Mouse (Mus musculus) embryonic facial prominence, embryonic 15.5 days (tissue): Measurements from ENCODE around the gene Fkbpl. TPM values are rescaled to one million over a fixed set of nuclear protein-coding genes. Genes with fewer than 3 reads are reported as not detected.

Experiments used
- ATAC-seq: fragments of 200-750 bp; cut with Nextera tagmentation; 2 replicates; pipeline ENCODE4 v1.8.0; 2017; ENCODE audit warnings: low read depth, moderate TSS enrichment; ENCODE audit not compliant: insufficient number of reproducible peaks, low FRiP score, low TSS enrichment
- H3K27ac ChIP-seq: fragments of 300-500 bp; sonication (generic); replicated peaks from 2 replicates; pipeline ENCODE4 v1.5.1; 2015; ENCODE audit warnings: mild to moderate bottlenecking, inconsistent platforms
- H3K27me3 ChIP-seq: fragments of 300-500 bp; sonication (generic); 2 replicates; pipeline ENCODE4 v1.6.1; 2015; ENCODE audit warnings: inconsistent platforms
- H3K36me3 ChIP-seq: fragments of 300-500 bp; sonication (generic); 2 replicates; pipeline ENCODE4 v1.6.1; 2015; ENCODE audit warnings: mild to moderate bottlenecking, inconsistent platforms
- H3K4me1 ChIP-seq: fragments of 300-500 bp; sonication (generic); 2 replicates; pipeline ENCODE4 v1.6.1; 2015; ENCODE audit warnings: inconsistent platforms
- H3K4me2 ChIP-seq: fragments of 300-500 bp; sonication (generic); replicated peaks from 2 replicates; pipeline ENCODE4 v1.6.1; 2015; ENCODE audit warnings: mild to moderate bottlenecking, inconsistent platforms
- H3K4me3 ChIP-seq: fragments of 300-500 bp; sonication (generic); replicated peaks from 2 replicates; pipeline ENCODE4 v1.5.1; 2015; ENCODE audit warnings: mild to moderate bottlenecking, inconsistent platforms
- H3K9ac ChIP-seq: fragments of 300-500 bp; sonication (generic); 2 replicates; pipeline ENCODE4 v1.6.1; 2015; ENCODE audit warnings: inconsistent platforms
- H3K9me3 ChIP-seq: fragments of 300-500 bp; sonication (generic); replicated peaks from 2 replicates; pipeline ENCODE4 v1.6.1; 2016; ENCODE audit warnings: inconsistent platforms
- WGBS: fragments of 180-500 bp; shearing (Covaris S2); methylation state at CpG from one replicate; pipeline ENCODE4 v1.1.7; 2015; 5-methylcytosine and 5-hydroxymethylcytosine counted together
- polyA plus RNA-seq: library from polyadenylated mRNA; unstranded; fragments of >200 nt; fragmentation: Nextera tagmentation; extraction: Ambion mirVana; gene quantifications from 2 replicates; pipeline ENCODE4 v1.2.1, GENCODE M21; 2015

The Fkbpl gene
- polyA plus RNA-seq, 1 experiment from 2014 or later, result 16.8 TPM

- H3K27me3 ChIP-seq, result peaks cover 25% of the 10 kb centered on the region
- no peak for ATAC-seq
- H3K9me3 ChIP-seq, result no peaks in the 10 kb centered on the region
- peaks cover 38% of the 10 kb centered on the region for H3K4me1 ChIP-seq
- WGBS, result 71% methylated on average over 2 of the region's 2 CpGs
- H3K9ac ChIP-seq, result no peak overlapping the region
- no peak overlapping the region for H3K4me2 ChIP-seq
- H3K27ac ChIP-seq, result no peak overlapping the region
- H3K36me3 ChIP-seq, result peaks cover 16% of the 10 kb centered on the region
- H3K4me3 ChIP-seq, result no peak overlapping the region
Measured at GRCm38 (mm10) chr17:34658145-34658544, 13.6 kb downstream of the Fkbpl start.

GRCm38 (mm10) chr17:34658591-34658990 lies 14.0 kb downstream of the Fkbpl start:
- Histone ChIP-seq H3K9me3 (no peaks in the 10 kb centered on the region), H3K36me3 (peaks cover 13% of the 10 kb centered on the region), H3K4me1 (peaks cover 38% of the 10 kb centered on the region), H3K27ac (no peak overlapping the region), H3K9ac (no peak overlapping the region), H3K4me2 (no peak overlapping the region), H3K4me3 (no peak overlapping the region), H3K27me3 (peaks cover 28% of the 10 kb centered on the region)
- ATAC-seq, result no peak
- 85% methylated on average over 3 of the region's 3 CpGs for WGBS

- Histone ChIP-seq H3K4me1 (peaks cover 38% of the 10 kb centered on the region), H3K4me3 (no peak overlapping the region), H3K4me2 (no peak overlapping the region), H3K36me3 (peaks cover 9% of the 10 kb centered on the region; the same call in 1 of the 2 replicates), H3K9ac (no peak overlapping the region), H3K27ac (no peak overlapping the region), H3K27me3 (peaks cover 33% of the 10 kb centered on the region), H3K9me3 (no peaks in the 10 kb centered on the region)
- ATAC-seq, result no peak
- 60% methylated on average over 12 of the region's 12 CpGs for WGBS
Measured at GRCm38 (mm10) chr17:34659181-34659896, 14.8 kb downstream of the Fkbpl start.

GRCm38 (mm10) chr17:34659897-34660214 lies 15.3 kb downstream of the Fkbpl start:
- Histone ChIP-seq H3K4me3 (no peak overlapping the region), H3K9me3 (no peaks in the 10 kb centered on the region), H3K27ac (no peak overlapping the region), H3K9ac (no peak overlapping the region), H3K4me2 (no peak overlapping the region), H3K27me3 (peaks cover 33% of the 10 kb centered on the region), H3K4me1 (peaks cover 38% of the 10 kb centered on the region), H3K36me3 (peaks cover 3% of the 10 kb centered on the region; the same call in 1 of the 2 replicates)
- 54% methylated on average over 3 of the region's 3 CpGs for WGBS
- ATAC-seq, result no peak

GRCm38 (mm10) chr17:34660259-34660820 lies 15.8 kb downstream of the Fkbpl start:
- 27% methylated on average over 11 of the region's 11 CpGs for WGBS
- H3K36me3 ChIP-seq, result no peaks in the 10 kb centered on the region
- peaks cover 36% of the 10 kb centered on the region for H3K27me3 ChIP-seq
- H3K27ac ChIP-seq, result no peak overlapping the region
- H3K4me1 ChIP-seq, result peaks cover 33% of the 10 kb centered on the region
- H3K9ac ChIP-seq, result no peak overlapping the region
- no peak for ATAC-seq
- H3K4me3 ChIP-seq, result no peak overlapping the region
- H3K9me3 ChIP-seq, result no peaks in the 10 kb centered on the region
- H3K4me2 ChIP-seq, result peak overlapping the region; percentile 38

- H3K9ac ChIP-seq, result no peak overlapping the region
- H3K4me3 ChIP-seq, result peak overlapping the region; percentile 16; the same call in 1 of the 2 replicates
- H3K27ac ChIP-seq, result no peak overlapping the region
- H3K4me2 ChIP-seq, result peak overlapping the region; percentile 38
- H3K27me3 ChIP-seq, result peaks cover 41% of the 10 kb centered on the region
- H3K36me3 ChIP-seq, result no peaks in the 10 kb centered on the region
- H3K4me1 ChIP-seq, result peaks cover 25% of the 10 kb centered on the region
- no peak for ATAC-seq
- H3K9me3 ChIP-seq, result no peaks in the 10 kb centered on the region
- WGBS, result 5% methylated on average over 19 of the region's 19 CpGs
Measured at GRCm38 (mm10) chr17:34661121-34661591, 16.6 kb downstream of the Fkbpl start.

GRCm38 (mm10) chr17:34662468-34662867 lies 17.9 kb downstream of the Fkbpl start:
- peaks cover 16% of the 10 kb centered on the region for H3K4me1 ChIP-seq
- no peak for ATAC-seq
- H3K36me3 ChIP-seq, result no peaks in the 10 kb centered on the region
- H3K9ac ChIP-seq, result no peak overlapping the region
- H3K27ac ChIP-seq, result no peak overlapping the region
- H3K27me3 ChIP-seq, result peaks cover 41% of the 10 kb centered on the region
- H3K4me2 ChIP-seq, result no peak overlapping the region
- no peaks in the 10 kb centered on the region for H3K9me3 ChIP-seq
- WGBS, result 77% methylated on average over 1 of the region's 1 CpGs
- H3K4me3 ChIP-seq, result no peak overlapping the region

- H3K9ac ChIP-seq, result no peak overlapping the region
- H3K9me3 ChIP-seq, result no peaks in the 10 kb centered on the region
- ATAC-seq, result no peak
- H3K4me2 ChIP-seq, result no peak overlapping the region
- no peak overlapping the region for H3K27ac ChIP-seq
- WGBS, result 80% methylated on average over 8 of the region's 8 CpGs
- no peak overlapping the region for H3K4me3 ChIP-seq
- H3K36me3 ChIP-seq, result no peaks in the 10 kb centered on the region
- H3K4me1 ChIP-seq, result peaks cover 16% of the 10 kb centered on the region
- peaks cover 41% of the 10 kb centered on the region for H3K27me3 ChIP-seq
Measured at GRCm38 (mm10) chr17:34662978-34663377, 18.4 kb downstream of the Fkbpl start.

GRCm38 (mm10) chr17:34663558-34663957 lies 19.0 kb downstream of the Fkbpl start:
- H3K4me2 ChIP-seq, result no peak overlapping the region
- 42% methylated on average over 1 of the region's 1 CpGs for WGBS
- H3K4me3 ChIP-seq, result no peak overlapping the region
- ATAC-seq, result no peak
- no peaks in the 10 kb centered on the region for H3K36me3 ChIP-seq
- H3K9me3 ChIP-seq, result no peaks in the 10 kb centered on the region
- H3K4me1 ChIP-seq, result peaks cover 16% of the 10 kb centered on the region
- no peak overlapping the region for H3K9ac ChIP-seq
- peaks cover 40% of the 10 kb centered on the region for H3K27me3 ChIP-seq
- H3K27ac ChIP-seq, result no peak overlapping the region

GRCm38 (mm10) chr17:34664472-34664871 lies 19.9 kb downstream of the Fkbpl start:
- H3K4me2 ChIP-seq, result no peak overlapping the region
- 63% methylated on average over 7 of the region's 7 CpGs for WGBS
- peaks cover 36% of the 10 kb centered on the region for H3K27me3 ChIP-seq

GRCm38 (mm10) chr17:34670235-34670634 lies 25.7 kb downstream of the Fkbpl start, which contains the start of gene Tnxb:
Gene Tnxb, plus strand, starts transcription at chr17:34670535.
- Histone ChIP-seq H3K4me1 (peaks cover 18% of the 10 kb centered on the region), H3K4me2 (peak within 1 kb of the TSS; percentile 59), H3K9me3 (no peaks in the 10 kb centered on the region), H3K36me3 (no peaks in the 10 kb centered on the region), H3K9ac (no peak within 1 kb of the TSS), H3K4me3 (peak within 1 kb of the TSS; percentile 34), H3K27me3 (peaks cover 66% of the 10 kb centered on the region), H3K27ac (no peak within 1 kb of the TSS)
- ATAC-seq, result no peak
- 53% methylated on average over 7 of the region's 7 CpGs for WGBS

More at GRCm38 (mm10) chr17:34664472-34664871, 19.9 kb downstream of the Fkbpl start:
- Histone ChIP-seq H3K27ac (no peak overlapping the region), H3K9ac (no peak overlapping the region), H3K4me1 (peaks cover 16% of the 10 kb centered on the region), H3K9me3 (no peaks in the 10 kb centered on the region), H3K36me3 (no peaks in the 10 kb centered on the region), H3K4me3 (no peak overlapping the region)
- ATAC-seq, result no peak
